Mouse (Mus musculus): Measurements from ENCODE around the gene Tas2r105.

Tas2r105 gene

DNA sequence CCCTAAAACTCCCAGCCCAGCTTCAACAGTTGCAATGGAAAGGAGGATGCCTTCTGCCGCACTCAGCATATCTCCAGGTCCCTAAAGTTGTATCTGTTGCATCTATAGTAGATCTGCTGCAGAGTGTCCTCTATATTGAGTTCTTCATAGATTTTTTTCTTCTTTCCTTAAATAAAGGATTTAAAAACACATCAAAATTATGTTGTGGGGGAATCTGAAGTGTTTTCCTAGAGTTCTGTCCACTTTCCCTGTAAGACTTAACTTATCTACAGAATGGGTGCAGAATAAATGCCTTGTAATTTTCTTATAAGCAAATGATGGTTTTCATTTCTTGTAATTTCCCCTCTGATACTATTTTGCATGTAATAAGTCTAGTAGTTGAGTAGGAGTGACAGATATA lies at the start of gene Tas2r105:
Tas2r105 (minus strand) TSS at position 101 of the 400 bp plus-strand sequence.
- no peak for DNase-seq

- no peak for DNase-seq
Measured at GRCm38 (mm10) chr6:131712803-131713202, 25.5 kb upstream of the Tas2r105 start.

GRCm38 (mm10) chr6:131689963-131690362 lies 2.7 kb upstream of the Tas2r105 start, which contains the start of gene Tas2r114:
TSS of gene Tas2r114 (minus strand) at chr6:131690063.
- no peak for DNase-seq

DNA sequence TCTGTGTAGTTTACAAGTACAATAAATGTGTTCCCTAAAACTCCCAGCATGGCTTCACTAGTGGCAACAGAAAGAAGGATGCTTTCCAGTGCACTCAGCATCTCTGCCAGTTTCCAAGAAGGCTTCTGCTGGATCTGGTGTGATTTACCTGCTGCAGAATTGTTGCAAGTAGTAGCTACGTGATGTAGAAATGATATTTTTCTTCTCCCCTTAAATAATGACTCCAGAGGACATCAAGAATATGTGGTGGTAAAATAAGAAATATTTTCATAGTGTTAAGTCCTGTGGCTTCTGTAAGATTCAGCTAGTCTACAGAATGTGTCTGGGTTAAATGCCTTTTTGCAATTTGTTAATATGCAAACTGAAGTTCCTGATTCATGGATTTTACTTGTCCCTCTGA lies 1.7 kb downstream of the Tas2r105 start, which contains the start of gene Tas2r104:
Tas2r104 (minus strand) TSS at position 101 of the 400 bp plus-strand sequence.
- DNase-seq = no peak

GRCm38 (mm10) chr6:131678786-131679185 lies 8.5 kb downstream of the Tas2r105 start, which contains the start of gene Tas2r106:
TSS of gene Tas2r106 (minus strand) at chr6:131678886.
- no peak for DNase-seq

GRCm38 (mm10) chr6:131660049-131660448 lies 27.2 kb downstream of the Tas2r105 start, which contains the start of gene Tas2r107:
TSS of gene Tas2r107 (minus strand) at chr6:131660149.
- no peak for DNase-seq

Data from lung, postnatal 14 days (tissue).